Mouse (Mus musculus) heart, embryonic 13.5 days (tissue): Measurements from ENCODE around the gene Mymk. TPM values are rescaled to one million over a fixed set of nuclear protein-coding genes. Genes with fewer than 3 reads are reported as not detected.

Experiments used
- ATAC-seq: fragments of 200-750 bp; cut with Nextera tagmentation; 2 replicates; pipeline ENCODE4 v1.8.0; 2017; ENCODE audit warnings: moderate TSS enrichment; ENCODE audit not compliant: insufficient number of reproducible peaks, low FRiP score, low TSS enrichment; ENCODE audit errors: extremely low read depth
- H3K27ac ChIP-seq: fragments of 300-500 bp; sonication (generic); replicated peaks from 2 replicates; pipeline ENCODE4 v1.5.1; 2015; ENCODE audit warnings: moderate library complexity, mild to moderate bottlenecking, inconsistent platforms
- H3K27me3 ChIP-seq: fragments of 300-500 bp; sonication (generic); replicated peaks from 2 replicates; pipeline ENCODE4 v1.6.1; 2015; ENCODE audit warnings: mild to moderate bottlenecking, inconsistent platforms
- H3K36me3 ChIP-seq: fragments of 300-500 bp; sonication (generic); 2 replicates; pipeline ENCODE4 v1.6.1; 2015; ENCODE audit warnings: mild to moderate bottlenecking, inconsistent platforms
- H3K4me1 ChIP-seq: fragments of 300-500 bp; sonication (generic); 2 replicates; pipeline ENCODE4 v1.6.1; 2015; ENCODE audit warnings: inconsistent platforms
- H3K4me2 ChIP-seq: fragments of 300-500 bp; sonication (generic); 2 replicates; pipeline ENCODE4 v1.6.1; 2015; ENCODE audit warnings: inconsistent platforms, mild to moderate bottlenecking, moderate library complexity
- H3K4me3 ChIP-seq: fragments of 300-500 bp; sonication (generic); 2 replicates; pipeline ENCODE4 v1.5.1; 2015; ENCODE audit warnings: moderate library complexity, mild to moderate bottlenecking, inconsistent platforms
- H3K9ac ChIP-seq: fragments of 300-500 bp; sonication (generic); 2 replicates; pipeline ENCODE4 v1.6.1; 2015; ENCODE audit warnings: inconsistent platforms, mild to moderate bottlenecking, moderate library complexity
- H3K9me3 ChIP-seq: fragments of 300-500 bp; sonication (generic); 2 replicates; pipeline ENCODE4 v1.6.1; 2016; ENCODE audit warnings: inconsistent platforms
- WGBS: fragments of 180-500 bp; shearing (Covaris S2); methylation state at CpG from one replicate; pipeline ENCODE4 v1.1.7; 2015; ENCODE audit warnings: mixed read lengths; 5-methylcytosine and 5-hydroxymethylcytosine counted together
- polyA plus RNA-seq: library from polyadenylated mRNA; unstranded; fragments of >200 nt; fragmentation: Nextera tagmentation; extraction: Ambion mirVana; gene quantifications from 2 replicates; pipeline ENCODE4 v1.2.1, GENCODE M21; 2015

Gene Mymk
- polyA plus RNA-seq, 1 experiment from 2014 or later = 0.41 TPM

DNA sequence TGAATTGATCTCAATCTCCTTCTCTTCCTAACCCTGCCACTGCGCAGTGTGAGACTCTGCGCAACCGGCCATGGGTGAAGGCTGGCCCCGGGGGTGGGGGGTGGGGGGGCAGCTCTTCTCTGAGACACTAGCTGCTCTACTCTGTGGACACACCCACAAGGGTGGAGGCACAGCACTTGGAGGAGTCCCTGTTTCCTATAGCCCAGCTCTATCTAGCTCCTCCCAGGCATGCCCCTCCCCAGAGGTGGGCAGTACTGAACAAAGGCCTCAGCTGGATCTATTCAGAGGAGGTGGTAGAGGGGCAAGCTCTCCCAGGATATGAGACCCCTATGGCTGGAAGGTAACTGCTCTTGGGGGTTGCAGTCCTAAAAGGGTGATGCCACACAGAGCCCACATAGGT is 35.0 kb downstream of the Mymk start:
- H3K27me3 ChIP-seq = peaks cover 24% of the 10 kb centered on the region
- H3K4me3 ChIP-seq = no peak overlapping the region
- H3K4me1 ChIP-seq = peaks cover 6% of the 10 kb centered on the region; the same call in 1 of the 2 replicates
- H3K4me2 ChIP-seq = no peak overlapping the region
- no peaks in the 10 kb centered on the region for H3K36me3 ChIP-seq
- ATAC-seq = no peak
- no peak overlapping the region for H3K27ac ChIP-seq
- H3K9me3 ChIP-seq = no peaks in the 10 kb centered on the region
- WGBS = 76% methylated on average over 4 of the region's 4 CpGs
- H3K9ac ChIP-seq = no peak overlapping the region

DNA sequence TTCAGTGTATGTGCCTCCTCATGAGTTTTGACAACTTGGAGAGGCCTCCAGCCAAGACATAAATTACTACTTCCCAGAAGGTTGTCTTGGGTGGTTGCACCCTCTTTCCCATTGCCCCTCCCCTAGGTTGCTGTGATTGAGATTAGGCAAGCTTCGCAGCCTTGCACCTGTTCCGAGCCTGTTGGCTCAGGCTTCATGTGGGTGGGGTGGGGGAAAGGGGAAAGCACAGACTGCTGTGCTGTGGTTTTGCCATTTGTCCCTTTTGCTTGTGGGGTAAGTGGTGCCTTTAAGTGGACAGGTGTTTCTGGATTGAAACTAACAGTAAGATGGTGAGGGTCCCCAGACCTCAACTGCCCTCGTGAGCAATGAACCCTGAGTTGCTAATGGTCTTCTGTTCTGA is 36.0 kb downstream of the Mymk start:
- no peaks in the 10 kb centered on the region for H3K36me3 ChIP-seq

GRCm38 (mm10) chr2:27032361-27032760 is 39.6 kb downstream of the Mymk start:
- WGBS = 52% methylated on average over 2 of the region's 2 CpGs
- no peaks in the 10 kb centered on the region for H3K36me3 ChIP-seq
- no peak overlapping the region for H3K4me2 ChIP-seq
- ATAC-seq = no peak
- peaks cover 9% of the 10 kb centered on the region for H3K4me1 ChIP-seq
- no peaks in the 10 kb centered on the region for H3K9me3 ChIP-seq
- no peak overlapping the region for H3K9ac ChIP-seq
- H3K27ac ChIP-seq = no peak overlapping the region
- H3K4me3 ChIP-seq = no peak overlapping the region
- H3K27me3 ChIP-seq = peaks cover 28% of the 10 kb centered on the region

More for the DNA sequence above, 36.0 kb downstream of the Mymk start:
- no peak overlapping the region for H3K9ac ChIP-seq
- no peak overlapping the region for H3K4me3 ChIP-seq
- no peak for ATAC-seq
- no peak overlapping the region for H3K27ac ChIP-seq
- H3K27me3 ChIP-seq = peaks cover 21% of the 10 kb centered on the region
- no peak overlapping the region for H3K4me2 ChIP-seq
- no peaks in the 10 kb centered on the region for H3K4me1 ChIP-seq
- no peaks in the 10 kb centered on the region for H3K9me3 ChIP-seq
- WGBS = 63% methylated on average over 3 of the region's 3 CpGs

- no peaks in the 10 kb centered on the region for H3K36me3 ChIP-seq
- peaks cover 9% of the 10 kb centered on the region for H3K4me1 ChIP-seq
- H3K27me3 ChIP-seq = peaks cover 64% of the 10 kb centered on the region
- H3K4me3 ChIP-seq = peak overlapping the region; percentile 38
- ATAC-seq = no peak
- H3K27ac ChIP-seq = no peak overlapping the region
- H3K9me3 ChIP-seq = no peaks in the 10 kb centered on the region
- WGBS = 58% methylated on average over 4 of the region's 4 CpGs
- H3K4me2 ChIP-seq = peak overlapping the region; percentile 69
- H3K9ac ChIP-seq = 0 out of 2 replicates have a peak overlapping the region, but pooled peaks have one; percentile 53
Measured at GRCm38 (mm10) chr2:27028437-27029015, 43.5 kb downstream of the Mymk start.

GRCm38 (mm10) chr2:27027618-27028436 is 44.2 kb downstream of the Mymk start, which contains the start of gene Slc2a6:
Gene Slc2a6, minus strand, starts transcription at chr2:27027998.
- Histone ChIP-seq H3K4me1 (peaks cover 9% of the 10 kb centered on the region), H3K4me2 (peak within 1 kb of the TSS; percentile 69), H3K36me3 (no peaks in the 10 kb centered on the region), H3K9ac (peak within 1 kb of the TSS; percentile 53), H3K27me3 (peaks cover 65% of the 10 kb centered on the region), H3K27ac (no peak within 1 kb of the TSS), H3K9me3 (no peaks in the 10 kb centered on the region), H3K4me3 (peak within 1 kb of the TSS; percentile 38)
- peak; percentile 88 for ATAC-seq
- 4% methylated on average over 38 of the region's 38 CpGs for WGBS

DNA sequence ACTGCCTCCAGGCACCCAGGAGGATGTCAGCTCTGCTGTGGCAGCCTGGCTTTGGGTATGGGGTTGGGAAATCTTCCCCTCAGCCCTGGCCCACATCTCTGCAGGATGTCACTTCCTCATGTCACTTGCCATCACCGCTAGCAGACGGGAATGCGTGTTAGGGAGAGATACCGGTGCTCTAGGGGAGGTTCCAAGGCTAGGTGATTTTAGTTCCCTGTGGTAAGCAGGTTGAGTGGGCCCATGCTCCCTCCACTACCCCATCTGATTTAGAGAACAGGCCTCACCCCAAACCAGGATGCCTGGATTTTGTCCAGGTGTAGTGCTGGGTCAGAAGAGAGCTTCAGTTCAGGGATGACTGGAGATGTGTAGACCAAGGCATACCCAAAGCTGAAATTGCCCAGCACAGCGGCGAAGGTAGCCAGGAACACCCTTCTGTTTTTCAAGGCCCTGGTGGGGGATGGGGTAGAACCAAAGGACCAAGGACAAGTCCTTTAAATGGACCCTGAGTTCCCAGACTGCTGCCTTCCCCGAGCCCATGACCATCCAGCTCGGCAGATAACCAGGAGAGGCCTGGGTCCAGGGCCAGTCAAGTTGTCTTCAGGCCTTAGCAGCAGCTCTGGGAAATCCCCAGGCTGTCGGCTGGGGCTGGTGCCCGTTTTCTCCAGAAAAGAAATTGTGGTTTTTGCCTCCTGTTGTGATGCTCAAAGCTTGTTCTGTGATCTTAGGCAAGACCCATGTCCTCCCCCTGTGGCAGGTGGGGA is 44.9 kb downstream of the Mymk start:
- Histone ChIP-seq H3K27ac (no peak overlapping the region), H3K9ac (no peak overlapping the region), H3K9me3 (no peaks in the 10 kb centered on the region), H3K36me3 (no peaks in the 10 kb centered on the region), H3K4me1 (peaks cover 9% of the 10 kb centered on the region), H3K4me2 (no peak overlapping the region), H3K4me3 (no peak overlapping the region), H3K27me3 (peaks cover 65% of the 10 kb centered on the region)
- no peak for ATAC-seq
- 56% methylated on average over 10 of the region's 10 CpGs for whole genome bisulfite sequencing

DNA sequence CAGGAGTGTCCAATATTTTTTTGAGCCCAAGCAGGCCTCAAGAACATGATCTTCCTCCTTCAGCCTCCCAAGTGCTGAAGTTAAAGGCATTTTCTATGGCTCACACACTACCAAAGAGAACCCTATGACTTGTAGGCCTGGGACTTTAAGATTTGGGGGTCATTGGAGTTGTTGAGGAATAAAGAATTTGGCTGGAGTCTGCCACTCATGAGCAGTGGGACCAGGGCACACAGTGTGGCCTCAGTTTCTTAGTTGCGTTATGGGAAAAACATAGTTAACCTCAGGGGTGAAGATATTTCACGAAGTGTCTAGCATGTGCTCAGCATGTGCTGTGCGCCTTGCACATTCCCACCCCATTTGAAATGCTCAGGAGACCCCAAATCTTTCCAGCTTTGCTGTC is 45.6 kb downstream of the Mymk start:
- H3K9ac ChIP-seq = no peak overlapping the region
- H3K27me3 ChIP-seq = peaks cover 65% of the 10 kb centered on the region
- H3K4me1 ChIP-seq = peaks cover 9% of the 10 kb centered on the region
- no peak overlapping the region for H3K4me2 ChIP-seq
- H3K4me3 ChIP-seq = no peak overlapping the region
- H3K36me3 ChIP-seq = no peaks in the 10 kb centered on the region
- 79% methylated on average over 3 of the region's 3 CpGs for WGBS
- no peak for ATAC-seq
- no peaks in the 10 kb centered on the region for H3K9me3 ChIP-seq
- H3K27ac ChIP-seq = no peak overlapping the region

- WGBS = 83% methylated on average over 3 of the region's 3 CpGs
- H3K27ac ChIP-seq = no peak overlapping the region
- peaks cover 9% of the 10 kb centered on the region for H3K4me1 ChIP-seq
- no peak for ATAC-seq
- peaks cover 63% of the 10 kb centered on the region for H3K27me3 ChIP-seq
- H3K9me3 ChIP-seq = no peaks in the 10 kb centered on the region
- H3K4me2 ChIP-seq = no peak overlapping the region
- H3K36me3 ChIP-seq = 0 out of 2 replicates have a peak, but pooled peaks cover 5% of the 10 kb centered on the region
- no peak overlapping the region for H3K9ac ChIP-seq
- no peak overlapping the region for H3K4me3 ChIP-seq
Measured at GRCm38 (mm10) chr2:27025545-27025944, 46.4 kb downstream of the Mymk start.

DNA sequence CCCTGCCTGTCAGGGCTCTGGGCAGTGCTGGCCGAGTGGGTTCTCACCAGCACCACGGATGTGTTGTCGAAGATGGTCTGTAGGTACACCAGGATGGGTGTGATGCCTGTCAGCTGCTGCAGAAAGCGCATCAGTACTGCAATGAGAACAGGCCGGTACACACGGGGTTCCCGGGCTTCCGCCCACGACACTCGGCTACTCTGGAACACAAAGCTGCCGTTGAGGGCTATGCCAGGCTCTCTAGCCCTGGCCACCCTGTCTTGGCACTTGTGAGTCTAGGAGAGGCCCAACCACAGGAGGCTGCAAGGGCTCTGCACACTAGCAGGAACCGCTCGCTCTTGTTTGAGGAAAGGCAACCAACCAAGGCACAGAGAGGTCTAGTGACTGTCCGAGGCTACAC is 47.8 kb downstream of the Mymk start:
- H3K4me1 ChIP-seq = peaks cover 9% of the 10 kb centered on the region
- H3K9me3 ChIP-seq = no peaks in the 10 kb centered on the region
- ATAC-seq = no peak
- 76% methylated on average over 14 of the region's 14 CpGs for WGBS
- H3K36me3 ChIP-seq = peaks cover 16% of the 10 kb centered on the region
- no peak overlapping the region for H3K4me2 ChIP-seq
- no peak overlapping the region for H3K27ac ChIP-seq
- H3K9ac ChIP-seq = no peak overlapping the region
- no peak overlapping the region for H3K4me3 ChIP-seq
- H3K27me3 ChIP-seq = peaks cover 51% of the 10 kb centered on the region

DNA sequence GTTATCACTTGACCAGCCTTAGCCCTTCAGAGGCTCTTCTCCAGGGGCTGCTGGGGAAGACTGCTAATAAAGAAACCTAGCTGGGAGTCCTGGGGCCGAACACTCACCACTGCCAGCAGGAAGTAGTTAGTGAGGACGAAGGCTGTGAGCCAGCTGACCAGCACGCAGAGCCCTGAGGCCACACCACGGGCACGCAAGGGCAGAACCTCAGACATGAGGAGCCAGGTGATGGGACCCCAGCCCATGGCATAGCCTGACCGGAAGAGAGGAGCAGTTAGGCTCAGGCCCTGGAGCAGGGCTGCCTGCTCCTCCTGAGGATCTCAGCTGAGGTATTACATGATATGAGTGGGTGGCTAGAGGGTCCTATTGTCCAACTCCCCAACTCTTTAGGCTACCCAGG is 49.4 kb downstream of the Mymk start:
- H3K9me3 ChIP-seq = no peaks in the 10 kb centered on the region
- H3K36me3 ChIP-seq = peaks cover 30% of the 10 kb centered on the region
- H3K4me1 ChIP-seq = peaks cover 1% of the 10 kb centered on the region; the same call in 1 of the 2 replicates
- no peak overlapping the region for H3K4me3 ChIP-seq
- peaks cover 39% of the 10 kb centered on the region for H3K27me3 ChIP-seq
- 73% methylated on average over 6 of the region's 6 CpGs for WGBS
- H3K27ac ChIP-seq = no peak overlapping the region
- ATAC-seq = no peak
- H3K4me2 ChIP-seq = no peak overlapping the region
- H3K9ac ChIP-seq = no peak overlapping the region

DNA sequence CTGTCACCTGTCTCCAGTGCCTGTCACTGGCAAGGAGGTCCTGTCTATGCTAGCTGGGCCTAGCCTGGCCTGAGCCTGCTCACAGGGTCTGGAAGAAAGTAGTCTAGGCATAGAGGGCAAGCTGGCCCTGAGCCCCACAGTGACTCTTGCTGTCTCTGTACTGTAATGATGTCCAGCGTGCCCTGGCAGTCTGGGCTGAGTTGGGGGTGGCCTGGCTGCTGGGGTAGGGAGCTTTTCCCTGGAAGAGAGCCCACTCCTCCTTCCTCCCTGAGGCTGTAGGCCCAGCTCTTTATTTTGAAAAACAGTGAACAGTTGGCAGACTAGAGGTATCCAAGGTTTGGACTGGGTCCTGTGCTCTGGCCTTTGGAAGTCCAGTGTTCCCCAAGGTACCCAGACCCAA is 50.9 kb downstream of the Mymk start:
- Histone ChIP-seq H3K36me3 (peaks cover 46% of the 10 kb centered on the region), H3K4me3 (no peak overlapping the region), H3K4me2 (no peak overlapping the region), H3K27me3 (peaks cover 25% of the 10 kb centered on the region), H3K9ac (no peak overlapping the region), H3K4me1 (no peaks in the 10 kb centered on the region), H3K9me3 (no peaks in the 10 kb centered on the region), H3K27ac (no peak overlapping the region)
- 65% methylated on average over 1 of the region's 1 CpGs for WGBS
- ATAC-seq = no peak
